Mouse (Mus musculus): ENCODE data around the gene Sdf4.
A peak's percentile ranks its signal among the peaks of the same experiment; 100 is the strongest.

Sdf4 gene

DNA sequence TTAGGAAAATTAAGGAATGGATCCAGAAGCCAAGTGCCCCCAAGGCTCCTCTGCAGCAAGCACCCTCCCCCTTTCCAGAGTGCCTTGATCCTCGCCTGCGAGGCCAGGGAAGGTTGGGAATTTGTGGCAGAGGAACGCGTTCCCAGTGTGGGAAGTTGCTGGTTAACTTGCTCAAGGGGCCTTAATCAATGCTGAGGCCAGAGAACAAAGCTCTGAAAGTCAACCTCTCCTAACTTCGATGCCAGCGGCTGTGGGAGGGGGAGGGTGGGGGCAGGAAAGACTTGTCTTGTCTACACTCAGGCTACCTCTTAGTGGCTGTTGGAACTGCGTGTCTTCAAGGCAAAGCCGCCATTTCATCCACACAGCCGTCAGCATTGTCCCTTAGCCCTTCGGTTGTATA lies 65.0 kb downstream of the Sdf4 start:
- no peak for DNase-seq

DNA sequence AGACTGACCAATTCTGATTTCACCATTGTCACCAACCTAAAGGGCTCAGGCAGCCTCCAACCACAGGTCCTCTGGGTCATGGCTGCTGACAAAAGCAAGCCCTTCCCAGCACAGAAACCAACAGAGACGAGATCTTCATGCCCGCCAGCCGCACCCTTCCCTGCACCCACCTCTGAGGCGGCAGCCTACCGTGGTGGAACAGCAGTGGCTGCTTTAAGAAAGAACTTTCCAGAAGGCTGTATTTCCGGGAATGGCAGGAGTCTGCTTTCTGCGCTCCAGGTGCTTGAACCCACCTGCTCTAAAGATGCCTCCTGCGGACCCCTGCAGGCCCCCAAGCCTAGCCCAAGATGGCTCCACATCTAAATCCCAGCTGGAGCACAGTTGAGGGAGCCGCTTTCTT lies 66.2 kb downstream of the Sdf4 start:
- no peak for DNase-seq

DNA sequence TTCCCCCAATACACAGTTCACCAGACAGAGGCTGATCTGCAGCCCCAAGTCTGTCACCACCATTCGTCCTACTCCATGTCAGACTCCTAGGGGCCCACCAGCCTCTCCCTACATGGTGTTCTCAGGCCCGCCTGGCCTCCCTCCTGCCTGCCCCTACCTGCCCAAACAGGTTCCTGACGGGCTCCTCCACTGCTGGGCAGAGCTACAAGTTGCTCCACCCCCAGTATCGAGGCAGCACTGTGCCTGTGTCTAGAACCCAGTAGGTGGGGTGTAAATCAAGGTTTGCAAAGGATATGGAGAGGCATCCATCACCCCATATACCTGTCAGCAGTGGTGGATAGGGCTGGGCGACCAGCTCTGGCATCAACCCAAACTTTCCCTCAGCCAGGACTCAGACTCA lies 66.6 kb downstream of the Sdf4 start, which contains the start of gene Ttll10:
Gene Ttll10 (minus strand): TSS at position 154 of the 400 bp plus-strand sequence.
- DNase-seq, result peak; percentile 61 to 79

DNA sequence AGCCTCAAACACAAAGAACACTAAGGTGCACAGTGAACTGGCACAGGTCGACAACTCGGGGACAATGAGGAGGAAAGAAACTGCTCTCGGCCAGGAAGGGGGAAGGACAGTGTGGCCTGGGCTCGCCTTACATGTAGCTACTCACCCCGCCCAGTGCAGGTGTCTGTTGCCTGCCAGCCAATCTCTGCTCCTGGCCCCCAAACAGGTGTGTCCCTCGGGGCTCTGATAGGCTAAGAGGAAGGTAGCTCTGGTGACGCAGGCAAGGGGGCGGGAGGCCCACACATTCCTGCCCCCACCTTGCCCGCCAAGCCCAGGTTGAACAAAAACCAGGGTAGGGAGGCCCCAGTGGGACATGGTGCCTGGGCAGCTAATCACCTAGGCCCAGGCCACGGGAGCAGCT lies 67.0 kb downstream of the Sdf4 start:
- DNase-seq, result peak; percentile 94 to 97

All from kidney, adult 8-10 months (tissue).